Mouse (Mus musculus) midbrain, embryonic 15.5 days (tissue): ENCODE data around the gene Olfr538. TPM values are rescaled to one million over a fixed set of nuclear protein-coding genes. Genes with fewer than 3 reads are reported as not detected.
"Not testable (repeated sequence)": the region's sequence is repeated elsewhere in the genome, so short reads cannot be mapped to it uniquely, and the experiment has no call there.

Experiments
- ATAC-seq: fragments of 200-750 bp; cut with Nextera tagmentation; replicated peaks from 2 replicates; pipeline ENCODE4 v1.8.0; 2017; ENCODE audit warnings: moderate TSS enrichment
- H3K27ac ChIP-seq: fragments of 300-500 bp; sonication (generic); 2 replicates; pipeline ENCODE4 v1.5.1; 2015; ENCODE audit warnings: mild to moderate bottlenecking, inconsistent platforms
- H3K27me3 ChIP-seq: fragments of 300-500 bp; sonication (generic); replicated peaks from 2 replicates; pipeline ENCODE4 v1.6.1; 2015; ENCODE audit warnings: inconsistent platforms
- H3K36me3 ChIP-seq: fragments of 300-500 bp; sonication (generic); replicated peaks from 2 replicates; pipeline ENCODE4 v1.6.1; 2015; ENCODE audit warnings: inconsistent platforms
- H3K4me1 ChIP-seq: fragments of 300-500 bp; sonication (generic); 2 replicates; pipeline ENCODE4 v1.6.1; 2015; ENCODE audit warnings: inconsistent platforms
- H3K4me2 ChIP-seq: fragments of 300-500 bp; sonication (generic); 2 replicates; pipeline ENCODE4 v1.6.1; 2015; ENCODE audit warnings: inconsistent platforms, mild to moderate bottlenecking, moderate library complexity
- H3K4me3 ChIP-seq: fragments of 300-500 bp; sonication (generic); 2 replicates; pipeline ENCODE4 v1.5.1; 2015; ENCODE audit warnings: mild to moderate bottlenecking, inconsistent platforms
- H3K9ac ChIP-seq: fragments of 300-500 bp; sonication (generic); 2 replicates; pipeline ENCODE4 v1.6.1; 2015; ENCODE audit warnings: mild to moderate bottlenecking, inconsistent platforms
- H3K9me3 ChIP-seq: fragments of 300-500 bp; sonication (generic); 2 replicates; pipeline ENCODE4 v1.6.1; 2016; ENCODE audit warnings: inconsistent platforms
- WGBS: fragments of 180-500 bp; shearing (Covaris S2); methylation state at CpG from one replicate; pipeline ENCODE4 v1.1.7; 2015; ENCODE audit warnings: mixed read lengths; 5-methylcytosine and 5-hydroxymethylcytosine counted together
- polyA plus RNA-seq: library from polyadenylated mRNA; unstranded; fragments of >200 nt; fragmentation: Nextera tagmentation; extraction: Ambion mirVana; gene quantifications from 2 replicates; pipeline ENCODE4 v1.2.1, GENCODE M21; 2015

Olfr538 gene
- not detected in 2 replicates for polyA plus RNA-seq

DNA sequence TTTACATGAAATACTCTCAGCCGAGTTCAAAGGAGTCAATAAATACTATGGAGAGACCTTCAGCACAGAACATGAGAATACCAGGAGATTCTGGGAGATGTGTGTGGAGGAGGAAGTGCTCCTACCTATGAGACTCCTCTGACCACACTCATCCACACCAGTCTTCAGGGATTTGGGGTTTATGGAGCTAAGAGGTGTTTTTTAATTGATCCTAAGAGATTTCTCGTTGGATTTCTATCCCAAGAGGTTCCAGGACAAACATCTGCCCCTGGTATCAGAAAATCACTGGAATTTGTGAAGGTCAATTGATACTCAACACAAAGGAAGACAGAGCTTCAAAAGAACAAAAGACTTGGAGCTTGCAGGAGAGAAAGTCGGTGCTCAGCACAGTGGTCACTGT is at the start of gene Olfr538:
TSS of gene Olfr538 (plus strand) at position 301 of the 400 bp plus-strand sequence.
- no peaks in the 10 kb centered on the region for H3K9me3 ChIP-seq
- H3K27me3 ChIP-seq: no peaks in the 10 kb centered on the region
- no peaks in the 10 kb centered on the region for H3K4me1 ChIP-seq
- H3K4me3 ChIP-seq: no peak within 1 kb of the TSS
- H3K9ac ChIP-seq: no peak within 1 kb of the TSS
- no peak for ATAC-seq
- WGBS: 54% methylated on average over 3 of the region's 3 CpGs
- H3K4me2 ChIP-seq: no peak within 1 kb of the TSS
- H3K27ac ChIP-seq: no peak within 1 kb of the TSS
- no peaks in the 10 kb centered on the region for H3K36me3 ChIP-seq

GRCm38 (mm10) chr7:140539746-140540145 is 27.9 kb upstream of the Olfr538 start:
- Histone ChIP-seq H3K27ac (no peak overlapping the region), H3K4me1 (no peaks in the 10 kb centered on the region), H3K9ac (no peak overlapping the region), H3K27me3 (no peaks in the 10 kb centered on the region), H3K36me3 (no peaks in the 10 kb centered on the region), H3K4me2 (no peak overlapping the region), H3K9me3 (no peaks in the 10 kb centered on the region), H3K4me3 (no peak overlapping the region)
- WGBS: 80% methylated on average over 2 of the region's 2 CpGs
- no peak for ATAC-seq

DNA sequence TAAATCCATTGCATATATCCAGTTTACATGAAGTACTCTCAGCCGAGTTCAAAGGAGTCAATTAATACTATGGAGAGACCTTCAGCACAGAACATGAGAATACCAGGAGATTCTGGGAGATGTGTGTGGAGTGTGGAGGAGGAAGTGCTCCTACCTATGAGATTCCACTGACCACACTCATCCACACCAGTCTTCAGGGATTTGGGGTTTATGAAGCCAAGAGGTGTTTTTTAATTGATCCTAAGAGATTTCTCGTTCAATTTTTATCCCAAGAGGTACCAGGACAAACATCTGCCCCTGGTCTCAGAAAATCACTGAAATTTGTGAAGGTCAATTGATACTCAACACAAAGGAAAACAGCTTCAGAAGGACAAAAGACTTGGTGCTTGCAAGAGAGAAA is 33.3 kb downstream of the Olfr538 start, which contains the start of gene Olfr46:
TSS of gene Olfr46 (plus strand) at position 301 of the 400 bp plus-strand sequence.
- H3K4me3 ChIP-seq, H3K4me2 ChIP-seq, H3K27me3 ChIP-seq, H3K36me3 ChIP-seq, ATAC-seq, H3K27ac ChIP-seq, H3K9me3 ChIP-seq, H3K4me1 ChIP-seq, H3K9ac ChIP-seq: not testable (repeated sequence)
- WGBS: 72% methylated on average over 2 of the region's 2 CpGs

Other genes with a start within 250 kb of the Olfr538 start
- not detected in 2 replicates for gene Olfr525, start 247.0 kb upstream of the Olfr538 start, polyA plus RNA-seq
- not detected in 2 replicates for gene Olfr527, start 233.9 kb upstream of the Olfr538 start, polyA plus RNA-seq
- gene Olfr60, start 206.2 kb upstream of the Olfr538 start, polyA plus RNA-seq: not detected in 2 replicates
- not detected in 2 replicates for gene Olfr530, start 191.6 kb upstream of the Olfr538 start, polyA plus RNA-seq
- gene Olfr531, start 165.0 kb upstream of the Olfr538 start, polyA plus RNA-seq: not detected in 2 replicates
- not detected in 2 replicates for gene Olfr532, start 146.2 kb upstream of the Olfr538 start, polyA plus RNA-seq
- not detected in 2 replicates for gene Olfr533, start 104.5 kb upstream of the Olfr538 start, polyA plus RNA-seq
- not detected in 2 replicates for gene Olfr535, start 83.7 kb upstream of the Olfr538 start, polyA plus RNA-seq
- gene Olfr536, start 60.5 kb upstream of the Olfr538 start, polyA plus RNA-seq: not detected in 2 replicates
- gene Olfr46, start 33.4 kb downstream of the Olfr538 start, polyA plus RNA-seq: 0.03 and 0.04 TPM in 2 replicates
- not detected in 2 replicates for gene Olfr61, start 61.1 kb downstream of the Olfr538 start, polyA plus RNA-seq
- gene Olfr53, start 78.6 kb downstream of the Olfr538 start, polyA plus RNA-seq: not detected in 2 replicates
- gene Olfr539, start 92.0 kb downstream of the Olfr538 start, polyA plus RNA-seq: not detected in 2 replicates
- gene Olfr45, start 114.1 kb downstream of the Olfr538 start, polyA plus RNA-seq: not detected in 2 replicates
- gene Olfr541, start 129.4 kb downstream of the Olfr538 start, polyA plus RNA-seq: not detected in 2 replicates
- gene Cyp2e1, start 195.9 kb downstream of the Olfr538 start, polyA plus RNA-seq: not detected in 2 replicates
- gene Syce1, start 220.0 kb downstream of the Olfr538 start, polyA plus RNA-seq: 0.45 and 0.55 TPM in 2 replicates